Mouse (Mus musculus) ES-E14 (cell line): ENCODE data around the gene Asf1b. TPM values are rescaled to one million over a fixed set of nuclear protein-coding genes. Genes with fewer than 3 reads are reported as not detected.

Source experiments
- DNase-seq: peaks from one replicate; pipeline ENCODE4 v3.0.0-alpha.2; 2013; ENCODE audit warnings: low read depth, low spot score
- H3K27ac ChIP-seq: 2 replicates; pipeline ENCODE4 v1.5.1; 2012; ENCODE audit warnings: low read depth, mild to moderate bottlenecking, low read length, moderate library complexity, mixed read lengths; ENCODE audit not compliant: poor library complexity, insufficient read depth, severe bottlenecking
- H3K36me3 ChIP-seq: 2 replicates; pipeline ENCODE4 v1.6.1; 2012; ENCODE audit warnings: mild to moderate bottlenecking, low read length, moderate library complexity, mixed read lengths; ENCODE audit not compliant: control insufficient read depth, poor library complexity, insufficient read depth, severe bottlenecking
- H3K4me1 ChIP-seq, 2 experiments: fragments of 150-350 bp in 1 of 2; sonication (generic) in 1 of 2; 2 replicates each; pipeline ENCODE4 v1.6.1; 2012; ENCODE audit warnings: low read length in 2 of 2, mild to moderate bottlenecking in 1 of 2, mixed read lengths in 1 of 2; ENCODE audit not compliant: control insufficient read depth in 2 of 2, insufficient read depth in 2 of 2, poor library complexity in 1 of 2
- H3K4me3 ChIP-seq, 2 experiments: fragments of 150-350 bp in 1 of 2; sonication (generic) in 1 of 2; 2 replicates each; pipeline ENCODE4 v1.5.1; 2012; ENCODE audit warnings: low read length in 2 of 2, low read depth in 1 of 2, mild to moderate bottlenecking in 1 of 2, mixed read lengths in 1 of 2; ENCODE audit not compliant: insufficient read depth in 1 of 2, poor library complexity in 1 of 2, severe bottlenecking in 1 of 2
- H3K9ac ChIP-seq: 2 replicates; pipeline ENCODE4 v1.6.1; 2012; ENCODE audit warnings: low read depth, mild to moderate bottlenecking, low read length, mixed read lengths; ENCODE audit not compliant: poor library complexity, insufficient read depth, severe bottlenecking
- H3K9me3 ChIP-seq: fragments of 150-350 bp; sonication (generic); 2 replicates; pipeline ENCODE4 v1.6.1; 2012; ENCODE audit warnings: low read depth, mild to moderate bottlenecking, low read length; ENCODE audit not compliant: control insufficient read depth, insufficient read depth
- CHD2 ChIP-seq: IDR thresholded peaks from 2 replicates; pipeline ENCODE4 v1.6.1; 2014; ENCODE audit warnings: mild to moderate bottlenecking, low read depth, low read length, inconsistent platforms
- HCFC1 ChIP-seq: IDR thresholded peaks from 2 replicates; pipeline ENCODE4 v1.6.1; 2012; ENCODE audit warnings: low read length, inconsistent platforms, borderline replicate concordance; ENCODE audit not compliant: insufficient read depth
- MAFK ChIP-seq: IDR thresholded peaks from 2 replicates; pipeline ENCODE4 v1.6.1; 2014; ENCODE audit warnings: mild to moderate bottlenecking, low read depth, low read length, inconsistent platforms; ENCODE audit not compliant: insufficient read depth
- ZC3H11A ChIP-seq: IDR thresholded peaks from 2 replicates; pipeline ENCODE4 v1.6.1; 2012; ENCODE audit warnings: low read depth, mild to moderate bottlenecking, inconsistent platforms, low read length, borderline replicate concordance
- ZNF384 ChIP-seq: IDR thresholded peaks from 2 replicates; pipeline ENCODE4 v1.6.1; 2012; ENCODE audit warnings: low read depth, low read length, inconsistent platforms
- in situ Hi-C, 2 experiments: fragments of 600-800 bp; cut with MboI; formaldehyde crosslinking; loops; one replicate each; pipeline ENCODE4 v1.15.1; 2025; ENCODE audit warnings: low sequenced_read_pairs in 2 of 2, inconsistent platforms in 1 of 2; ENCODE audit not compliant: unreplicated experiment in 2 of 2
- total RNA-seq: library from RNA; depleted of rRNA; stranded (reverse); fragments of 300-350 nt; gene quantifications from 2 replicates; pipeline ENCODE4 v1.2.3, GENCODE M21; 2012; rRNA removed

Gene Asf1b
- total RNA-seq, 1 experiment = 43.3 TPM

DNA sequence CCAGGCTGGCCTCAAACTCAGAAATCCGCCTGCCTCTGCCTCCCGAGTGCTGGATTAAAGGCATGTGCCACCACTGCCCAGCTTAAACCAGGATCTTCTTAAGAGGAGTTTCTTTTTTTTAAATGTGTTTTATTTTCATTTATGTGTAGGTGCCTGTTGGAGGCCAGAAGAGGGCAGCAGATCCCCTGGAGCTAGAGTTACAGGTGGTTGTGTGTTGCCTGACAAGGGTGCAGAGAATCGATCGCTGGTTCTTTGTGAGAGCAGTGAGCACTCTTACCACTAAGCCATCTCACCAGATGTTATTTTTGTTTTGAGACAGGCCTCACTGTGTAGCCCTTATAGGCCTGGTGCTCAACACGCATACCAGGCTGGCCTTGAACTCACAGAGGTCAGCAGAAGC is 60.5 kb downstream of the Asf1b start:
- in situ Hi-C loops = loop anchor here in 1 of 2 experiments (10.0 kb wide), 1 partner anchor 339 kb away; no protein-coding TSS in a partner anchor
- no peak for TF ChIP-seq ZC3H11A
- no peak for TF ChIP-seq MAFK
- TF ChIP-seq ZNF384 = no peak
- no peak for TF ChIP-seq HCFC1
- TF ChIP-seq CHD2 = no peak

DNA sequence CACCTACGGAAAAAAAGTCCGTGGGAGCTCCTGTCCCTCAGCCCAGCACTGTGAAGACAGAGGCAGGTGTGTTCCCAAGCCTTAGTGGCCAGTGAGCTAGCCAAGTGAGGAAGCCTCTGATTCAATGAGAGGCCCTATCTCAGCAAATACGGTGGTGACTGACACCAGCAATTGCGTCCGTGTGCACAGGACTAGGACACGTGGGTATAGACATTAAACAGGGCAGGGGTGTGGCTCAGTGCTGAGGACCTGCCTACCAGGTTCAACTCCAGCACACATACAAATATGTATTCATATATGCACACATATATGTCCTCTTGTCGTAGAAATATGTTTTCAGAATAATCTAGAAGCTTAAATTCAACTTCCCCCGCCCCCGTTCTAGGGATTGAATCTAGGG is 64.4 kb downstream of the Asf1b start:
- no peak overlapping the region for H3K4me3 ChIP-seq
- no peak overlapping the region for H3K27ac ChIP-seq
- in situ Hi-C loops = loop anchor here in 1 of 2 experiments (10.0 kb wide), 1 partner anchor 335 kb away; no protein-coding TSS in a partner anchor
- no peak overlapping the region for H3K9ac ChIP-seq
- TF ChIP-seq HCFC1 (no peak), ZC3H11A (no peak), MAFK (no peak), ZNF384 (no peak), CHD2 (no peak)
- no peaks in the 10 kb centered on the region for H3K36me3 ChIP-seq
- no peaks in the 10 kb centered on the region for H3K9me3 ChIP-seq
- peaks cover 16 to 34% of the 10 kb centered on the region in 2 experiments for H3K4me1 ChIP-seq
- DNase-seq = no peak

More for the DNA sequence above, 60.5 kb downstream of the Asf1b start:
- no peak overlapping the region for H3K4me3 ChIP-seq
- no peaks in the 10 kb centered on the region for H3K9me3 ChIP-seq
- no peak overlapping the region for H3K27ac ChIP-seq
- DNase-seq = no peak
- H3K9ac ChIP-seq = no peak overlapping the region
- H3K36me3 ChIP-seq = no peaks in the 10 kb centered on the region
- H3K4me1 ChIP-seq = peaks cover 0 to 10% of the 10 kb centered on the region in 2 experiments; a peak in 3 of 4 replicates

Other genes starting within 250 kb of the Asf1b start
- 274 and 324 TPM in 2 replicates for gene Ddx39, start 240.3 kb upstream of the Asf1b start, total RNA-seq
- 92.2 and 135 TPM in 2 replicates for gene Adgre5, start 214.2 kb upstream of the Asf1b start, total RNA-seq
- gene Adgrl1, start 55.4 kb upstream of the Asf1b start, total RNA-seq = 119 and 213 TPM in 2 replicates
- gene Gm10644, start 302 bp upstream of the Asf1b start, total RNA-seq = 1.8 and 3.1 TPM in 2 replicates
- 19.4 and 31.4 TPM in 2 replicates for gene Prkaca, start 17.5 kb downstream of the Asf1b start, total RNA-seq
- gene Samd1, start 42.2 kb downstream of the Asf1b start, total RNA-seq = 125 and 191 TPM in 2 replicates
- gene 1700067K01Rik, start 46.0 kb downstream of the Asf1b start, total RNA-seq = 1.2 and 1.8 TPM in 2 replicates
- gene 2210011C24Rik, start 56.7 kb downstream of the Asf1b start, total RNA-seq = 4.6 and 9.1 TPM in 2 replicates
- 25.5 and 29.0 TPM in 2 replicates for gene Palm3, start 66.0 kb downstream of the Asf1b start, total RNA-seq
- gene Il27ra, start 87.1 kb downstream of the Asf1b start, total RNA-seq = 0.89 and 3.6 TPM in 2 replicates
- gene Rln3, start 89.5 kb downstream of the Asf1b start, total RNA-seq = 7.3 and 26.6 TPM in 2 replicates
- 1.5 and 1.7 TPM in 2 replicates for gene Gm10643, start 109.6 kb downstream of the Asf1b start, total RNA-seq
- 16.2 and 22.3 TPM in 2 replicates for gene Rfx1, start 111.3 kb downstream of the Asf1b start, total RNA-seq
- 53.5 and 62.0 TPM in 2 replicates for gene Dcaf15, start 149.3 kb downstream of the Asf1b start, total RNA-seq
- gene Podnl1, start 170.5 kb downstream of the Asf1b start, total RNA-seq = 1.5 and 2.0 TPM in 2 replicates
- 17.7 and 18.9 TPM in 2 replicates for gene Cc2d1a, start 192.4 kb downstream of the Asf1b start, total RNA-seq
- 4.9 TPM in 2 replicates for gene 4930432K21Rik, start 192.5 kb downstream of the Asf1b start, total RNA-seq
- gene Nanos3, start 229.7 kb downstream of the Asf1b start, total RNA-seq = 7.0 and 9.9 TPM in 2 replicates